Mouse (Mus musculus): ENCODE data around the gene Zfp260.
A peak's percentile ranks its signal among the peaks of the same experiment; 100 is the strongest.
"Not testable (repeated sequence)": the region's sequence is repeated elsewhere in the genome, so short reads cannot be mapped to it uniquely, and the experiment has no call there.

Zfp260 gene

GRCm38 (mm10) chr7:30094646-30095429 is at the start of gene Zfp260:
Gene Zfp260 (plus strand): TSS chr7:30094777.
- DNase-seq (ENCODE audit: low read depth, low spot score): peak; percentile 93

- DNase-seq (ENCODE audit: low read depth, low spot score): no peak
These were observed 46.5 kb upstream of the Zfp260 start for GRCm38 (mm10) chr7:30048126-30048525.

- peak; percentile 81 for DNase-seq (ENCODE audit: low read depth, low spot score)
These were observed 43.6 kb upstream of the Zfp260 start, which contains the start of gene Zfp14 for GRCm38 (mm10) chr7:30050882-30051548. Gene Zfp14 (minus strand): TSS chr7:30051380.

GRCm38 (mm10) chr7:30053591-30053990 is 41.0 kb upstream of the Zfp260 start:
- DNase-seq (ENCODE audit: low read depth, low spot score): peak; percentile 45

- DNase-seq (ENCODE audit: low read depth, low spot score): no peak
These were observed 34.2 kb upstream of the Zfp260 start for GRCm38 (mm10) chr7:30060341-30060740.

GRCm38 (mm10) chr7:30062478-30062877 is 32.1 kb upstream of the Zfp260 start:
- peak; percentile 33 for DNase-seq (ENCODE audit: low read depth, low spot score)

GRCm38 (mm10) chr7:30064622-30065021 is 30.0 kb upstream of the Zfp260 start:
- no peak for DNase-seq (ENCODE audit: low read depth, low spot score)

GRCm38 (mm10) chr7:30072146-30073028 is 22.2 kb upstream of the Zfp260 start, which contains the start of gene Zfp82:
Gene Zfp82 (minus strand): TSS chr7:30072900.
- DNase-seq (ENCODE audit: low read depth, low spot score): peak; percentile 74

GRCm38 (mm10) chr7:30086524-30086923 is 8.1 kb upstream of the Zfp260 start:
- peak; percentile 89 for DNase-seq (ENCODE audit: low read depth, low spot score)

GRCm38 (mm10) chr7:30089405-30089804 is 5.2 kb upstream of the Zfp260 start:
- no peak for DNase-seq (ENCODE audit: low read depth, low spot score)

- DNase-seq (ENCODE audit: low read depth, low spot score): peak; percentile 97
These were observed 4.2 kb upstream of the Zfp260 start, which contains the start of the genes Gm26920 and Zfp566 for GRCm38 (mm10) chr7:30090092-30090969. Gene Gm26920 (minus strand): TSS chr7:30090410. Gene Zfp566 (minus strand): TSS chr7:30090527.

GRCm38 (mm10) chr7:30090970-30091585 is 3.5 kb upstream of the Zfp260 start:
- DNase-seq (ENCODE audit: low read depth, low spot score): peak; percentile 69

GRCm38 (mm10) chr7:30092666-30093065 is 1.9 kb upstream of the Zfp260 start:
- DNase-seq (ENCODE audit: low read depth, low spot score): no peak

GRCm38 (mm10) chr7:30093918-30094415 is 610 bp upstream of the Zfp260 start:
- no peak for DNase-seq (ENCODE audit: low read depth, low spot score)

GRCm38 (mm10) chr7:30095551-30096125 is 1.1 kb downstream of the Zfp260 start:
- DNase-seq (ENCODE audit: low read depth, low spot score): peak; percentile 32

GRCm38 (mm10) chr7:30099297-30099696 is 4.7 kb downstream of the Zfp260 start:
- DNase-seq (ENCODE audit: low read depth, low spot score): no peak

GRCm38 (mm10) chr7:30116076-30116475 is 21.5 kb downstream of the Zfp260 start:
- DNase-seq (ENCODE audit: low read depth, low spot score): no peak

GRCm38 (mm10) chr7:30117935-30118334 is 23.4 kb downstream of the Zfp260 start:
- DNase-seq (ENCODE audit: low read depth, low spot score): not testable (repeated sequence)
